ENCODE assay signal across 27 mouse cellular contexts in the genomic region with DNA sequence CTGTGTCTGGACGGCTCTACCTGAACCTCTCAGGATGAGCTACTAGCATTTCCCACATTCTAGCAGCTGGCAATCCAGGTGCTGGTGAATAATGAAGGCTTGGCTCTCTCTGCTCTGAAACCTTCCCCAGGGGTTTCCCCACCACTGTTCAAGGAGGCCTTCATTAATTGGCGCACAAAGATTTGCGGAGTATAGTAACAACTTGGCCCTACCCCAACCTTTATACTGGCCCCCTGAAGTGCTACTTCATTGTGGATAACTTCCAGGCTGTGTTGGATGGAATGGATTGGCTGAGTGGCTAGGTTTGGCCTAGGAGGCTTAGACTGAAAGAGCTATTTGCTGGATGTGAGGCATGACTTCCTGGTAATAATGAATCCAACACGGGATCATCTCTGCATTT.
"Had no signal": no experiment of that assay in that cellular context is flagged by ENCODE, and none has a peak within 500 bp of the region (broad histone marks: within the 10 kb centered on the region; RNA-seq: fewer than 3 reads in every experiment).

No protein-coding gene starts in this region.

- H3K9ac ChIP-seq: heart, embryonic 13.5 days; heart, embryonic 15.5 days; hindbrain, embryonic 13.5 days; hindbrain, embryonic 15.5 days; intestine, embryonic 15.5 days; kidney, embryonic 15.5 days; limb, embryonic 12.5 days; liver, embryonic 13.5 days; liver, embryonic 15.5 days had no signal

- ATAC-seq: hindbrain, postnatal 0 days; intestine, embryonic 15.5 days had no signal

- H3K27me3 ChIP-seq: heart, embryonic 13.5 days; heart, embryonic 15.5 days; hindbrain, embryonic 13.5 days; hindbrain, embryonic 15.5 days; intestine, embryonic 15.5 days; kidney, embryonic 15.5 days; limb, embryonic 12.5 days; liver, embryonic 13.5 days; liver, embryonic 15.5 days had no signal

- H3K4me2 ChIP-seq: heart, embryonic 11.5 days; heart, embryonic 13.5 days; heart, embryonic 15.5 days; hindbrain, embryonic 13.5 days; hindbrain, embryonic 15.5 days; intestine, embryonic 15.5 days; kidney, embryonic 15.5 days; limb, embryonic 12.5 days; liver, embryonic 11.5 days; liver, embryonic 13.5 days; liver, embryonic 15.5 days had no signal

- H3K27ac ChIP-seq: heart, adult 2 months; heart, embryonic 13.5 days; heart, embryonic 15.5 days; hindbrain, embryonic 13.5 days; hindbrain, embryonic 15.5 days; hindbrain, postnatal 0 days; intestine, embryonic 15.5 days; kidney, embryonic 15.5 days; kidney, postnatal 0 days; limb, embryonic 12.5 days; liver, embryonic 13.5 days; liver, embryonic 15.5 days had no signal

- H3K4me1 ChIP-seq: hindbrain, embryonic 13.5 days; hindbrain, embryonic 15.5 days; limb, embryonic 12.5 days; liver, embryonic 13.5 days; liver, embryonic 15.5 days had no signal

- H3K4me3 ChIP-seq: heart, adult 2 months; heart, embryonic 13.5 days; heart, embryonic 15.5 days; hindbrain, embryonic 13.5 days; hindbrain, embryonic 15.5 days; intestine, embryonic 15.5 days; kidney, embryonic 15.5 days; limb, embryonic 12.5 days; liver, embryonic 13.5 days; liver, embryonic 15.5 days had no signal

- H3K36me3 ChIP-seq: heart, embryonic 13.5 days; heart, embryonic 15.5 days; hindbrain, embryonic 13.5 days; hindbrain, embryonic 15.5 days; intestine, embryonic 15.5 days; kidney, embryonic 15.5 days; limb, embryonic 12.5 days; liver, embryonic 13.5 days; liver, embryonic 15.5 days had no signal

- DNase-seq: gastrocnemius, postnatal 14 days; gastrocnemius, postnatal 36 days; heart, adult 2 months; heart, postnatal 14 days; heart, postnatal 36 days; kidney, adult 11 months; kidney, adult 2 months; kidney, adult 9 months; kidney, postnatal 14 days; kidney, postnatal 36 days; layer of hippocampus, adult 9-11 months; layer of hippocampus, postnatal 36 days; left cerebral cortex, postnatal 4 days; liver; liver, embryonic 13.5 days had no signal

- H3K9me3 ChIP-seq: heart, embryonic 13.5 days; heart, embryonic 15.5 days; hindbrain, embryonic 13.5 days; hindbrain, embryonic 15.5 days; intestine, embryonic 15.5 days; kidney, embryonic 15.5 days; liver, embryonic 13.5 days; liver, embryonic 15.5 days had no signal
